Mouse (Mus musculus): ENCODE results near the gene Tifab. TPM values are rescaled to one million over a fixed set of nuclear protein-coding genes. Genes with fewer than 3 reads are reported as not detected.

Tifab gene
- not detected for polyA plus RNA-seq (2012; fragmentation: generic; extraction: Trizol)

DNA sequence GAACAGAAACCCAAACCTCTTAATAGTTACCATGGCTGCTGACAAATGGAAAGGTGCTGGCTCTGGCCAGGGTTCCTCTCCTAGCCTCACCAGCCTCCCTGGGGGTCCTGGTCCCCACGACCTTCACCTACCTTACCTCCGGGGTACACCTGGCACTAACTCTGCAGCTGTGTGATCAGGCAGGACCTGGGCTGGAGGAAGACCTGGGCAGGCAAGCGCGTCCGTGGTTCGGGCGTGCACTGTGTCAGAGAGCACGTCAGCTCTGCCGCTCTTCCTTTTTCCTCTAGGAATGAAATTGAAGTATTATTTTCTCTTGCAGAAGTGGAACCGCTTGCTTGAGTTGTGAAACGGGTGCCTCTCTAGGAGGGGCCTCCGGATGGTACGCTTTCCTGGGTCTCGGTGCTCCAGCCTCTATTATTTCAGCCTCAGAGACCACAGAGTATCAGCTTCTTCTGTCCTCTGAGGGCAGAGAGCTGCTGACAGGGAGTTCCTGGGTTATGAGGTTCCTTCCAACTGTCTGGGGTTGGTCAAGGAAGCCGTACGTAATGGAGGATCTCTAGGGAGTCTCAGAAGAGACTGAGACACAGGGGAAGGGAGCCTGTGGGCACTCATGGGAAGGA, at the start of gene Tifab:
TSS of gene Tifab (minus strand) at position 470 of the 620 bp plus-strand sequence.

DNA sequence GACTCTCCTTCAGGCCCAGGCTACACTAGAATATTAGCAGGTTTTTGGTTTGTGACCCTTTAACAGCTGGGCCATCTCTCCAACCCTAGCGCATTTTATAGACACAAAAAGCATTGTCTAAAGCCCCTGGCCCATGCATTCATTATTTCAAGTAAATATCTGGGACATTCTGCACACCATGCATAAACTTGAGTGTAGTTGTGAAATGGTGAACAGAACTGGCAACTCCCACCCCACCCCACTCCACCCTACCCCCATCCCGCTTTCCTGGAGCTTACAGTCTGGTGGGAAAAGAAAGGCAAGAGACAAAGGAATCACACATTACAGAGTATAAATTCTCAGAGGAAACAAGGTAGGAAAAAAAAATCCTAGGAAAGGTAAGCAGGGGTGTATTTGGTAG, 42.5 kb downstream of the Tifab start, which contains the start of gene H2afy:
TSS of gene H2afy (minus strand) at position 162 of the 400 bp plus-strand sequence.

Other genes starting within 250 kb of the Tifab start
- gene H2afy, start 42.5 kb downstream of the Tifab start, polyA plus RNA-seq (2012; fragmentation: generic; extraction: Trizol): 10 to 100 TPM; 54.4 to 79.8 TPM
- gene Neurog1, start 73.3 kb upstream of the Tifab start, polyA plus RNA-seq (2012; fragmentation: generic; extraction: Trizol): not detected
- gene Cxcl14, start 117.7 kb upstream of the Tifab start, polyA plus RNA-seq (2012; fragmentation: generic; extraction: Trizol): not detected
- not detected for gene Gm3045, start 247.7 kb upstream of the Tifab start, polyA plus RNA-seq (2012; fragmentation: generic; extraction: Trizol)

Data from C3H10T1/2 (cell line).